Mouse (Mus musculus): ENCODE data around the gene Zfp953.

The Zfp953 gene

GRCm38 (mm10) chr13:67360131-67360744 is at the start of gene Zfp953, which contains the start of gene Gm28044:
Gene Zfp953, minus strand, starts transcription at chr13:67360605.
Gene Gm28044, minus strand, starts transcription at chr13:67360536.
- DNase-seq (ENCODE audit: low read depth, low spot score), result peak; percentile 91

GRCm38 (mm10) chr13:67399183-67399903 is 38.9 kb upstream of the Zfp953 start, which contains the start of gene Zfp429:
Gene Zfp429, minus strand, starts transcription at chr13:67399819.
- peak; percentile 90 for DNase-seq (ENCODE audit: low read depth, low spot score)

GRCm38 (mm10) chr13:67376255-67376654 is 15.8 kb upstream of the Zfp953 start:
- peak; percentile 50 for DNase-seq (ENCODE audit: low read depth, low spot score)

- peak; percentile 91 for DNase-seq (ENCODE audit: low read depth, low spot score)
Observed at GRCm38 (mm10) chr13:67375050-67375911, 14.9 kb upstream of the Zfp953 start, which contains the start of the genes Gm28041 and Zfp456. Gene Gm28041, minus strand, starts transcription at chr13:67375733. Gene Zfp456, minus strand, starts transcription at chr13:67375810.

- DNase-seq (ENCODE audit: low read depth, low spot score), result no peak
Observed at GRCm38 (mm10) chr13:67351854-67352253, 8.6 kb downstream of the Zfp953 start.

- no peak for DNase-seq (ENCODE audit: low read depth, low spot score)
Observed at GRCm38 (mm10) chr13:67343422-67343821, 17.0 kb downstream of the Zfp953 start.

GRCm38 (mm10) chr13:67332877-67333276 is 27.5 kb downstream of the Zfp953 start:
- no peak for DNase-seq (ENCODE audit: low read depth, low spot score)

GRCm38 (mm10) chr13:67332019-67332724 is 28.2 kb downstream of the Zfp953 start, which contains the start of gene Zfp595:
Gene Zfp595, minus strand, starts transcription at chr13:67332570.
- peak; percentile 91 for DNase-seq (ENCODE audit: low read depth, low spot score)

- no peak for DNase-seq (ENCODE audit: low read depth, low spot score)
Observed at GRCm38 (mm10) chr13:67306718-67307117, 53.7 kb downstream of the Zfp953 start.

- peak; percentile 93 for DNase-seq (ENCODE audit: low read depth, low spot score)
Observed at GRCm38 (mm10) chr13:67305822-67306672, 54.4 kb downstream of the Zfp953 start, which contains the start of gene Zfp457. Gene Zfp457, minus strand, starts transcription at chr13:67306485.
